Mouse (Mus musculus) right cerebral cortex, postnatal 4 days (tissue): ENCODE data around the gene Mmel1.
A peak's percentile ranks its signal among the peaks of the same experiment; 100 is the strongest.

ENCODE experiments used
- DNase-seq: peaks from one replicate; pipeline ENCODE4 v3.0.0-alpha.2; 2022

Mmel1 gene

DNA sequence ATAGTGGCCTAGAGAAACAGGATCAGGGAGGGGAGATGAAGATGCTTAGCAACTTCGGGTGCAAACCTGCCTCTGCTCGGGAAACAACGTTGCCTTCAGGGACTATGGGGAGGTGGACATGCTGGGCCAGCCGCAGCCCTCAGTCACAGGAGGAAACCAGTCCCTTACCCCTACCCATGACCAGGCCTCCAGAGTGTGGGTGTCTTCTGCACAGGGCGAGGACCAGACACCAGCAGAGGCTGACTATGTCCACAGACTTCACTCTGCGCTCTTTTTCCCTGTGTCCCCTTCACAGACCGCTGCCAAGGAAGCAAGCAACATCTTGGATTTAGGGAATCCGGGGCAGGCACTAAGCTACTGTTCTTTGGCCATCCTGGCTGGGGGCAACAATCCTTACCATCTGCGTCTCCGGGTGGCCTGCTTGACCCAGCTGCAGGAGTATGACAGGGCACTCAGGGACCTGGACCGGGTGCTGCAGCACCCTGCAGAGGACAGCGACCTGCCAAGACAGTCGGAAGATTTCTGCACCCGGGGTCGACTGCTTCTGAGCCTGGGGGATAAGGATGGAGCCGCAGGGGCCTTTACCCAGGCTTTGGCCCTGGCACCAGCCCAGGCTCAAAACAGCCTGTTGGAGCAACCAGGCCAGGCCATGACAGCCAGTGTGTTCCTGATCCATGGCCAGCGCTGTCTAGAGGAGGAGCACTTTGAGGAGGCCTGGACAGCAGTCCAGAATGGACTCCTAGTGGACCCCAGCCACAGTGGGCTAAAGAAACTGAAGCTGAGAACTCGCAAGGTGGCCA lies 4.2 kb upstream of the Mmel1 start:
- DNase-seq, result no peak

DNA sequence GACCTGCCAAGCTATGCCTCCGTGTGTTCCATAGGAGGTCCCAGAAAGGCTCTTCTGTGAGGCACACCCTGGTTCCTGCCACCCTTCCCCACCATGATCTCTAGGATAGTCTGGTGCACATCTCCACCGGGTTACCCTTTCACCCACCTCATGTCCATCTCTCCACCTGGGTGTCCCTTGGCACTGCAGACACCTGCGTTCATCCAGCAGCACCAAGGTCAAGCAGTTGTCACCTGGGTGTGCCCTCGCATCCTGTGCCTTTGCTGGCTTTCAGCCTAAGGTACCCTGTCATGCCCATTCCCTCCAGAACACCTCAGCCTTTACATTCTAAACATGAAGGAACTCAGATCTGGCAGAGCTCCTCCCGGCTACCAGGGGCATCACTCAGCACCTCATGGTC lies 3.0 kb upstream of the Mmel1 start:
- DNase-seq, result no peak

DNA sequence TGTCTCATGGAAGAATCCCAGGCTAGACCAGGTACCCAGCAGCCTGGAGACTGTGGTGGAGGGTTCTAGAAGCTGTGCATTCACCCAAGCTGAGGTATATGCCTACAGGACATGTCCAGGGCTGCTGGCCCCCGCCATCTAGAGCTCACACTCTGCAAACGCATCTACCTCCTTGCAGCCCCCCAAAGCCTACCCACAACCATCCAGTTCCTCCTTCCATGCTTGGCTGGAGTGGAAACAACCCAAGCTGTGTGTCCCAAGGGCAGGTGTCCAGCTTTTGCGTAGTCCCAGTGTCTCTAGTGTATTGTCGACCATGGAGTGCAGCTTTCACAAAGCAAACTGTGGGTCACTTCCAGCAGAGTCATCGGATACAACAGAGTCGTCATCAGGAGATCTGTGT lies 2.1 kb upstream of the Mmel1 start:
- DNase-seq, result no peak

DNA sequence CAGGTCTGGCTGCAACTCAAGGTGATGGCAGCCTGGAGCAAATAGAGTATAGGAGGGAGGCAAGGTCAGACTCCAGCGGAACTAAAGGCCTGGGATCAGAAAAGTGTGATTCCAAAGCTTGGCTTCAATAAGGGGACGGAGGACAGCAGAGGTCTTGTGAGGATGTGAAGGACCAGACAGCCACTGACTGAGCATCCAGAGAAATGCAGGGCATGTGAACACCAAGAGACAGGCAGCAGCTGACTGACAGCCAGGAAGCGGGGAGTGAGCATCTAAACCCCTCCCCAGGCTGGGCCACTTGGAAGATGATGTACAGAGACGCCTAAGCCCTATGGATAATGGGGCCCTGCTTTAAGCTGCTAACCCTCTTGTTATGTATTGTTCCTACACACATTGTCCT lies 1.3 kb downstream of the Mmel1 start:
- no peak for DNase-seq

DNA sequence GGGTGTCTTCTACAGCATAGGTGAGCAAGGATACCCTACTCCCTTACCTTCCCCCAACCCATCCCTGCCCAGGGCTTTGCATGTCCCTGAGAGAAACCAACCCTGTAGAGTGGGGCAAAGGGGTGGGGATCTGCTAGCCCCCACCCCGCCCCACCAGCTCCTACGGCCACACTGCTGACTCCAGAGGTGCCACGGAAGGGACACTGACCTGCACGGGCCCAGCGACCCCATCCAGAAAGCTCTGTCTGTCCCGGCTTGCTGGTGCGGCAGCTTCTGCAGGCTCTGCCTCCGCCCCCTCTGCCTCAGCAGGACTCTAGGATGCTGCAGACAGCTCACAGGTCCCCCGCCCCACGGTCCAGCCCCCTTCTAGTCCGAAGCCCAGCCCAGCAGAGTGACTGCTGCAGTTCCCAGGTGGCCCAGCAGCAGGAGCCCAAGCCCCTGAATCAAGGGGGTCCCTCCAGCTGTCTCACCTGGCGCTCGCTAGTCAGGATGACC lies 2.4 kb downstream of the Mmel1 start:
- DNase-seq, result no peak

DNA sequence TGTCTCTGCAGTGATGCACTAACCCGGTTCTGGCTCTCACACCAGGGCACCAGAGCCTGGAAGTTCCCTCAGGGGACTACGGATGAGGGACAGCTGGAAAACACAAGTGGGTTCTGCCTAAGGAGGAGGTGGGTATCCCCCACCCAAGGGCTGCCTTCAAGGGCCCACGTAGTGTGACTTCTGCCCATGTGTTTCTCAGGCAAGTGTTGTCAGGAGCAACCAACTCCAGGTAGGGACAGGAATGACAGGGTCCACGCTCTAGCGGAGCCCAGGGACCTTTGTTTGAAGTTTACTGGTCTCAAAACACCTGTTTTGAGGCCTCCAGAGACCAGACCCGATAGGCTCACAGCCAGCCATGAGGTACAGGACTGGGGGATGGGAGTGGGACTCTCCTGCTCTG lies 3.8 kb downstream of the Mmel1 start:
- no peak for DNase-seq

DNA sequence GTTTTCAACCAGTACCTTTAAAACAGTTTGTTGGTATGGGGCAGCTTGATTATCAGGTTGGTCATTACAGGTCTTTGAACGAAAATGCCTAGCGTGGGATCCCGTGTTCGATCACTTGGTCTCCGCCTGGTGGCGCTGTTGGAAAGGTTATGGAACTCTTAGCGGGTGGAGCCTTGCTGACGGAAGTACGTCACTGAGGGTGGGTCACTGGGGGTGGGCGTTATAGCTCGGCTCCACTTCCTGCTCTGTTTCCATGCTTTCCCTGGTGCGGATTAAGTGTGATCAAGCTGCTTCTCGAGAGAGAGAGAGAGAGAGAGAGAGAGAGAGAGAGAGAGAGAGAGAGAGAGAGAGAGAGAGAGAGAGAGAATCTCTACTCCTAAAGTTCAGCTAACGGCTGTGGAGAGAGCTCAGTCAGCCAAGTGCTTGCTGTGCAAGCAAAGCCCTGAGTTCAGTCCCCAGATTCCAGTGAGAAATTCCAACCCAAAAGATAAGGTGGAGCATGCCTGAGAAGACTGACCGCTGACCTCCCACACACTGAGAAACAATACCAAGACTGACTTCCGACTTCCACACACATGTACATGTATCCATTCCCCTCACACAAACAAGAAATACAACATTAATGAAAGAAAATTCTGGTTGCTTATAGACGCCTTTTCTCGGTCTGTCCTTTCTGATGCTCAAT lies 8.6 kb downstream of the Mmel1 start:
- peak; percentile 99 for DNase-seq

DNA sequence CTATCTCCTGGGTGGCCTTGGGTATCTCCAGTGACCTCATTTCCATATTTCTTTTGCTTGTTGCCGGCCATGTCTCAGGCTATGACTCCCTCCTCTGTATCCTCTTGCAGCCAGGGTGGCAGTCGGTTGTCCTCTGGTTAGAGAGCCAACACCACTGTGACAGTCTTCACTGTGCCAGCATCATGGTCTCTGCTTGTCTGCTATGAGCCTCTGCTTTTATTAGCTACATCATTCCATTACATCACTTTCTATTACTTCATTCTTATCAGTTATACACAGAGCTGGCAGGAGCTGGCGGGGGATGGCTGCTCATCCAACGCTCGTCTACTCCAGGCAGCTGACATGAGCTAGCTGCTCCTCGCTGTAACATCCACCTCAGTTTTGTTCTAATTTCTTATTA lies 11.3 kb downstream of the Mmel1 start:
- no peak for DNase-seq

DNA sequence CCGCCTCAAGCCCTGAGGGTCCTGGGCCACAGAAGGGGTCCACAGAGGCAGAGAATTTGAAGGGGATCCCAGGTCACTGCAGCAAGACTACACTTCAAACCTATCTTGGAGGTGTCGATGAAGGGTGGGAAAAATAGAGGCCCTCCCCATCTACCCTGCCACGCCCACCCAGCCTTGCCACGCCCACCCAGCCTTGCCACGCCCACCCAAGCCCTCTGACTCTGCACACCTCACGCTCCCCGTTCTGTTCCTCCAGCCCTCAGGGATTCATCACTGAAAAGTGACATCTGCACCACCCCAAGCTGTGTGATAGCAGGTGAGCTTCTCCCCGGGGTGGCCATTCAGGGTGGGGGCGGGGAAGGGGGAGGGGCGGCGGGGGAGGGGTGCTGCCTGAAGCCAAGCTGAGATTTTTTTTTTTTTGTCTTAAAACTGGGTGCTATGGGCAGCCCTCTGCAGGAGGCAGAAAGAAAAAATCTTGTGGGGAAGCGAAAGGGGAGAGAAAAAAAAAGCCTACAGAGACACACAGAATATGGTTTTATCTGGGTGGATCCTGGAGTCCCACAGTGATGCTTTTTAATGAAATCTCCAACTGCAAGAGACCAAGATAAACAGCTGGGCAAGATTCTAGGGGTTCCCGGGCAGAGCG lies 12.8 kb downstream of the Mmel1 start:
- DNase-seq, result no peak

DNA sequence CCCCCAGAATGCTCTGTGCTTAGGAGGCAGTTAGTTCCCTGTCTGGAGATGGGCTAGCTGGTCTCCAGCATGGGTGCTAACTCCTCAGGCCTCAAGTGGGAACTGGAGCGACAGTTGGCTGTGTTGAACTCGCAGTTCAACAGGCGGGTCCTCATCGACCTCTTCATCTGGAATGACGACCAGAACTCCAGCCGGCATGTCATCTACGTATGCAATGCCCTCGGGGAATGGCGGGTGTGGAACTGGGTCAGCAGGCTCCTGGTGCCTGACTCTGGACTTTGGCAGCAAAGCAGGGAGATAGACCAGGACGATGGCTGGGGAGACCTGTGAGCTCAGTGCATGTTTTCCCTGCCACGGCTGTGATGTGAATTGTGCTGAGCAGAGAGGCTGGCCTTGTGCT lies 16.0 kb downstream of the Mmel1 start:
- DNase-seq, result no peak

DNA sequence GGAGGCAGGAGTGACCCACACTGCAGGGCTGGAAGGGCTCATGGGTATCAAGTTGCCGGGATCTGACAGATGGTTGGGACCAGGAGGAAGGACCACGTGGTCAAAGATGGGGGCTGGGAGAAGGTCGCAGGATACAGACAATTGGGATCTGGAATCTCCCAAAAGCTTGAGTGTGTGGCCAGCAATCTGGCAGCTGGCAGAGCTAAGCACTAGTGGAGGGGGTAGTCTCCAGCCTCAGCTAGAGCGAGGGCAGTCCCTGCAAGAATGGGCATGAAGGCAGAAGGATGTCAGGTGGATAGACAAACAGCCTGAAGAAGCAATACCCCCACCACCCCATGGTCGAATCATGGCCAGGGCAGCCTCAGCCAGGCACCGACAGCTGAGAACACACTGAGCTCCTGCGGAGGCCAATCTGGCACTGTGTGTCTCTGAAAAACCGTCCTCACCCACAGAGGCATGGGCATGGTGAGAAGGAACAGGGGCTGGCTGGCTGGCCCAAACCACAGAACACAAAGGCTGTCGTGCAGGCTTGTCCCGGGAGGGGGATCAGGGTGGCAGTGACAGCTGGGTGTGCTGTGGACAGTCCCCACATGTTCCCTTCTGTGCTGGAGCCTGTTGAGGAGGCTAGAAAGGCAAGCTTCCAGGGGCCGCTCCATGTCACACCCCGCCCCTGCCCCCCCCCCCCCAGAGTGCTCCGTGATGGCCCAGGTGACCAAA lies 17.6 kb downstream of the Mmel1 start:
- DNase-seq, result no peak

DNA sequence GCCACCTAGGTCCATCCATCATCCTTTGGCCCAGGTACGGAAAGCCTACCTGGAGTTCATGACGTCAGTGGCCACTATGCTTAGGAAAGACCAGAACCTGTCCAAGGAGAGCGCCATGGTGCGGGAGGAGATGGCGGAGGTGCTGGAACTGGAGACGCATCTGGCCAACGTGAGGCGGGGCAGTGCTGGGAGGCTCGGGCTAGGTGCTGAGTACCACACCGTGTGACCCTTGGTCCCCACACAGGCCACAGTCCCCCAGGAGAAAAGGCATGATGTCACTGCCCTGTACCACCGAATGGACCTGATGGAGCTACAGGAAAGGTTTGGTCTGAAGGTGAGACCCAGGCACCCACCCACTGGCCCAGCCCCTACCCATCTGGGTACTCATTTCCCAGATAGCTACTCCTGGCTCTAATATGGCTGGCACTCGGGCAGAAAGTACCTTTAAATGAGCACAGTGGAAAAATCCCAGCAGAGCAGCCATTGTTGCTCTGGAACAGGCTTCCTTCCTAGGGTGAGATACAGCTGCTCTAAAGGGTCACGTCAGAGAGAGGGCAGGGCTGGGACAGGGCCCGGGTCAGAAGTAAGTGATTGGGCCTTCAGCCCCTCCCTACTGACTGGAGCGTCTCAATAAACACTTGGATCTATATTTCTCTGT lies 18.3 kb downstream of the Mmel1 start:
- no peak for DNase-seq

DNA sequence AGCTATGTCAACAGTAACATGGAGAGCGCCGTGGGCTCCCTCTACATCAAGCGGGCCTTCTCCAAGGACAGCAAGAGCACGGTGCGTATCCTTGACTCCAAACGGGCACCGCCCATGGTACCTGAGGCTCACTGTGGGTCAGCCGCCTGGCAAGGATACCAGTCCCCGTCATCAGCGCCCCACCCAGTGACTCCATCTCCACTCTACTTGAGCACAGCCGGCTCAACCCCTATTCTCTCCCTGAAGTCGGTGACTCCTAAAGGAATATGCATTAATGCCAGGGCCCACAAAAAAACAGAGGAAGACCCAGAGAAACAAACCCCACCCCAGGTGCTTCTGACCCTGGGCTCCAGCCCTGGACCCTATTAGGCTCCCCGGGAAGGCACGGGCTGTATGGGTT lies 21.5 kb downstream of the Mmel1 start:
- DNase-seq, result no peak

DNA sequence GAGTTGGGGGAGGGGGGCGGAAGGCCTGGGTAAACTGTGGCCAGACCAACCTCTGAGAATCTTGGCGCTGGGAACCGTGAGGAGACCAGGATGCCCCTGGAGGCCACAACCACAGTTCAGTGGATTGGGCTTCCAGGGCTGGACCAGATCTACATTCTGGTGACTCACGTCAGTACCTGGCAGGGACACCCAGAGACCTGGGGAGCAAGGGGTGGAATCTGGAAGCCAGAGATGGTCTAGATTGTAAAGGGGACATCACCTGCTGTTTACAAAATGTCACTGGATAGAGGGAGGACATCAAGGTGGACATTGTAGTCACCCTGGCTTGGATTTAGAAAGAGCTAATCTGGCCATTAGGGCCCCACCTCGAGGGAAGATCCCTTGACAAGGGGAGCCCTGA lies 26.2 kb downstream of the Mmel1 start:
- no peak for DNase-seq

DNA sequence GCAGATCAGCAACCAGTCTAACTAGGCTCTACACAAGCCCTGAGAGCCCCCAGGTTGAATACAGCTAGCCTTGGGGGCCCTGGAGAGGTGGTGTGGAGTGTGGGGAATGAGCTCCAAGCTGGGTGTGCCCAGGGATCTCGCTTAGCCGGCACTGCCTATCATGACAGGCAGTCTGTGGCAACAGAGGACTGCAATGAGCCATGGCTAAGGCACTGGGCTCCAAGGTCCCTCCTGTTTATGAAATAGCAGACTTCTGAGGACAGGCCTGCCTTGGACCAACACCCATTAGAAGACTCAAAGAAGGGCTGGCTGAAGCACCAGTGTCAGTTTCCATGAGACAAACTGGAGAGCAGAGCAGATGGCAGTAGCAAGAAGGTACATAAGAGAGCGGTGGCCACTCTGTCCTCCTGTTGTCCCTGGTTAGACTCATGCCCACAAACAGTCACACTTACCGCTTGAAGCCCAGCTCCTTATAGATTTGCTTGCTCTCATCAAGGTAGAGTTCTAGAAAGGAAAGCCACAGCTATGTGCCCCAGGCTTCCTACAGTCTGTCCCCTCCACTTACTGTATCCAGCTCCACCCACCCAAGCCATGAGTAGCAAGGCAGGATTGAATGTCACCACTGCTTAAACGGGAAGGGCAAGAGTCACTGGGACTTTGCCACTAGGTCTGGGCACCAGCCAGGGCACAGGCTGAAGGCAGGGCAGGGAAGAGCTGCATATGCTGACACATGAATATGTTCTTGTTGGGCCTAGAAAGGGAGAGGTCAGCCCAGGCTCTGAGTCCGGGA lies 28.5 kb downstream of the Mmel1 start:
- DNase-seq, result no peak

DNA sequence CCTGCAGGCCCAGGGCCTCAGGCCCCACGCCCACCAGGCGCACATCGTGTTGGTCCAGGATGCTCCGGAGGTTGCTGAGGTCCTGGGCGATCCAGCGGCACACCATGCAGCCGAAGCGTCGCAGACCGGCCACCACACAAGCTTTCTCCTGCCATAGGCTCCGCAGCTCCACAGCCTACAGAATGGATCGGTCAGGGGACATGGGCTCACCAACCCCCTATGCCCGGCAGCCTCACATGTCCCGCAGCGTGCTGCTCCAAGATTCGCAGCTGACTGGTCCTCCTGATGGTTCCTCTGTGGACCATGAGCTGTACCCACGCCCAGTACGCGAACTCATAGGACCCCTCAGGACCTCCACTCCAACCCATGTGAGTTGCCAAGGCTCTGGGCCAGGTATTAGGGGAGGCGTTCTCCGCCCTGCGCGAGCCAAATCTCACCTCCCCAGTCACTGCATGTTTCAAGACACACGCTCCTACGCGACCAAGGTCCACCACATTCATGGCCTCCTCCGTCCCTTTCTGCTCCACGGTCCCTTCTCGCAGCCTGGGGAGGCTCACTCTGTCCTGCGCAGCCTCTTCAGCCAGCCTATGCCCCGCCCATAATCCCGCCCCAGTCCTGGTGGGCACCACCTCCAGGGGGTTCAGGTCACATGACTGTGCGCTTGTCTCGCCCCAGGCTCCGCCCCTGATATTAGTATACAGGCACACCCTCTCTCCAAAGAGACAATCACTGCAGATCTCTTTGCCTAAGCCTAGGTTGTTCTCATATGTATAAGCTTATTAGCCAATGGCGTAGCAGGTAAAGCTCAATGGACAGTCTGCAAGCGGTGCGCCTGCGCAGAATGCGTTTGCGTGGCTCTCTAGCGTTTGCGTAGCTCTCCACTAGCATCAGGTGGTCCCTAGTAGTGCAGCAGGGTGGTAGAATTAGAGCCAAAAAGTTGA lies 29.4 kb downstream of the Mmel1 start, which contains the start of gene Fam213b:
TSS of gene Fam213b (minus strand) at position 630 of the 941 bp plus-strand sequence.
- DNase-seq, result peak; percentile 68

DNA sequence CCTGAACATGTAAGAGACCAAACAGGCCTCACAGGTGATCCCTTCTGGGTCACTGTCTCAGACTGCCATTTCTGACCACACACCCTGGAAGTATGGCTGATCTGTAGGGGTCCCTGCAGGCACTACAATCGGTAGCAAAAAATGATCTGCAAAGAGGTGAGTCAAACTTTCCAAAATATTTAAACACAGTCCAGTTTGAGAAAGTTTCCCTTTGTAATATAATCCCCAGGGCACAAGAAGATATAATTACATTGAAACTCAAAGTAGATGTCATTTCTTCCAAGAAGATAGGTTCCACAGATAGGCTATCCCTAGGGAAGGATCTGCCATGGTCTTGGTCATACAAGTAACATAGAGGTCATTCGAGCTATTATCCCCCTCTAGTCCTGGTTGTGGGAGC lies 33.0 kb downstream of the Mmel1 start:
- no peak for DNase-seq

DNA sequence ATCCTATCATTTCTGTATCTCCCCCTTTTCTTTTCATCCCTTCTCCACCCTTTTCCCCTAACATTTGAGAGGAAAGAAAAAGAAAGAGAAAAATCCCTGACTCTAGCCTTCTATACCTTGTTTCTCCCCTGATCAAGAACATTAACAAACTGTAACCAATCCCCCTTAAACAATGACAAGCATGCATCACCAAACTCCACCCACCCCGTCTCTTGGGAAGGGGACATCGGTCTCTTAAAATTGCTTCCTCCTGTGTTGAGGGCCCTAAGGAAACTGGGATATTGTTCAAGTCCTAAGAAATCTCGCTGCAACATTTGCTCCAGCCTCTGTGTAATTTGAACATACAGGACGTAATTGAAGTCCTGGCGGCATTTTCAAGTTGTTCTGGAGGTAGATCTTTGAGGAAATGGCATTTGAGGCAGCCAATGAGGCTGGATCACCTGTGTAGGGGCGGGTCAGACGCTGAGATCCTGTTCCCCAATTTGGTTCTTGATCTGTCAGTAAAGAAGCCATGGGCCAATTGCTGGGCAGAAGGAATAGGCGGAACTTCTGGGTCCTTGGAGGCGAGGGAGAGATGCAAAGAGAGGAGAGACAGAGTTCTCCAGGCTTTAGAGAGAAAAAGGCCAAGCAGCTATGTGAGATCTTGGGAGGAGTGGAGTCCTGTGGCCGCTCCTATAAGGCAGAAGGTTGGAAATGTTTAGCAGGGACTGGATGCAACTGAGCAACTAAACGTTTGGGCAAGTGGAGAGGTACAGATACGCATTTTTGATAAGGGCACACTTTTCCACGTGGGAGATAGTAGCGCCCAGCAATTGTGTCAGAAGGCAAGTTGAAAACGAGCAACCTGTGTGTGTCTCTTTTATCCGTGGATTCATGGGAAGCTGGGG lies 35.0 kb downstream of the Mmel1 start:
- DNase-seq, result peak; percentile 65

DNA sequence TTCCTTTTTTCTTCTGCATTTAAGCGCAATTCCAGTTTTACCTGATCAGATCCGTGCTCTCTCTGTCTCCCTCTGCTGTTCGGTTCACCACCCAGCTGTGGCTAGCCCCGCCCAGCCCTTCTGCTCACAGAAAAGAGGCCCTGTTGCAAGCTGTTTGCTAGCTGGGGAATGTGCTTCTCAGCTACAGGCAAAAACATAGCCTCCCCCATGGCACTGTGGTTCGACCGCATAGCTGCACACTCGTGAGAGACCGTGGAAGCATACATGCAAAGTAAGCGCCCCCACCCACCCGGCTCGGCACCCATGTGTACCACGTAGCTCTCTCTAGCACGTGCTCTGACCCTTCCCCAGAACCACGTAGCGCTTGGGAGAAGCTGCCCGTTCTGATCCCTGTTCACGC lies 38.4 kb downstream of the Mmel1 start:
- peak; percentile 69 for DNase-seq

DNA sequence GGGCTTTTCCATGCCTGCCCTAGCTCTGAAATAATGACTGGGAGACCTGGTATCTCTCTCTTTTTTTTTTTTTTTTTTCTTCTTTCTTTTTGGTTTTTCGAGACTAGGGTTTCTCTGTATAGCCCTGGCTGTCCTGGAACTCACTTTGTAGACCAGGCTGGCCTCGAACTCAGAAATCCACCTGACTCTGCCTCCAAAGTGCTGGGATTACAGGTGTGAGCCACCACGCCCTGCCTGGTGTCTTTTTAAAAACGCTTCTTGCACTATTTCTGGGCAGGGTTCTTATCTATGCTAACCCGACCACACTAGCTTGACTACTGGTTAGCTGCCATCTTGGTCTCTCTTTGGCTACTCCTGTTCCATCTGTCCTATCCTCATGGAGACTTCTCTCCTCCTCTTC lies 39.1 kb downstream of the Mmel1 start:
- no peak for DNase-seq
